Mouse (Mus musculus): ENCODE measurements around the gene Stat2.

DNA sequence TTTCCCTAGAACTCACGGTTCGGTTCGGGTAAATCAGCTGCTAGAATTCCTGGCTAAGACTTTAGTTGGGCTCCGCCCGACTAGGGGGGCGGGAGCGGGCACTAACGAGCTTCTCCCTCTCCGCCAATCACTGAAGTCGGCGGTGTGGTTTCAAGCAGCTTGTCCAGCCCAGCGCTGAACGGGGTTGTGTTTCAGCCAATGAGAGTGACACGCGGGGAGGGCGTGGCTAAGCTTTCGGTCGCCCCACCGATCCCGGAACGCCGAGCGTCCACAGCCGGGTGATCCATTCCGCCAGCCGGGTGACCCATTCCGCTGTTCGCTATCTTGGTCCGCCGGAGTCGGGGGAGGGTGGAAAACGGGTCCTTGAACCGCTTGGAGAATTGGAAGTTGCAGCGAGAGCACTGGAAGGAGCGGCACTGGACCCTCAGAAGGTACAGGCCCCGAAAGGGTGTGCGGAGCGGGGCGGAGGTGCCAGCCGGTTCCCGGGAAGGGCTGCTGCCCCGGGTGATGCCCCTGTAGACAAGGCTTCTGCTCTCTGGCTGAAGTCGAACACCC lies at the start of gene Stat2:
- TF ChIP-seq FLI1 (IDR thresholded peaks at IDR 0.05; ENCODE audit: low read length) (no peak), GATA1 (IDR thresholded peaks at IDR 0.05; ENCODE audit: borderline replicate concordance, low read length) (no peak)

Data from megakaryocyte, embryonic 14.5 days (primary cell).